Mouse (Mus musculus) olfactory bulb, adult 2 months (tissue): Measurements from ENCODE around the gene Capn5. TPM values are rescaled to one million over a fixed set of nuclear protein-coding genes. Genes with fewer than 3 reads are reported as not detected.

Experiments used
- H3K27ac ChIP-seq: fragments of 200-500 bp; 2 replicates; pipeline ENCODE4 v1.5.1; 2012; ENCODE audit warnings: low read depth, low read length; ENCODE audit not compliant: insufficient read depth
- H3K4me1 ChIP-seq: fragments of 200-500 bp; 2 replicates; pipeline ENCODE4 v1.6.1; 2012; ENCODE audit warnings: low read length; ENCODE audit not compliant: control insufficient read depth, insufficient read depth
- H3K4me3 ChIP-seq: fragments of 200-500 bp; 2 replicates; pipeline ENCODE4 v1.5.1; 2012; ENCODE audit warnings: mild to moderate bottlenecking, low read depth, low read length, moderate library complexity; ENCODE audit not compliant: insufficient read depth
- CTCF ChIP-seq: fragments of 200-500 bp; IDR thresholded peaks from 2 replicates; pipeline ENCODE4 v1.5.1; 2012; ENCODE audit warnings: low read depth, mild to moderate bottlenecking, low read length, moderate library complexity; ENCODE audit not compliant: insufficient read depth
- POLR2A ChIP-seq: fragments of 200-500 bp; IDR thresholded peaks from 2 replicates; pipeline ENCODE4 v1.6.1; 2012; ENCODE audit warnings: mild to moderate bottlenecking, low read depth, low read length, moderate library complexity; ENCODE audit not compliant: insufficient read depth
- WGBS: fragments of 180-500 bp; shearing (Covaris S2); methylation state at CpG from one replicate; pipeline ENCODE4 v1.1.7; 2018; 5-methylcytosine and 5-hydroxymethylcytosine counted together
- polyA plus RNA-seq: library from polyadenylated mRNA; stranded (reverse); fragments of >200 nt; gene quantifications from 2 replicates; pipeline ENCODE4 v1.2.4, GENCODE M21; 2012; ENCODE audit warnings: low replicate concordance; ENCODE audit not compliant: missing spikeins, insufficient read depth, insufficient read length

The Capn5 gene
- polyA plus RNA-seq, 1 experiment, result not detected

DNA sequence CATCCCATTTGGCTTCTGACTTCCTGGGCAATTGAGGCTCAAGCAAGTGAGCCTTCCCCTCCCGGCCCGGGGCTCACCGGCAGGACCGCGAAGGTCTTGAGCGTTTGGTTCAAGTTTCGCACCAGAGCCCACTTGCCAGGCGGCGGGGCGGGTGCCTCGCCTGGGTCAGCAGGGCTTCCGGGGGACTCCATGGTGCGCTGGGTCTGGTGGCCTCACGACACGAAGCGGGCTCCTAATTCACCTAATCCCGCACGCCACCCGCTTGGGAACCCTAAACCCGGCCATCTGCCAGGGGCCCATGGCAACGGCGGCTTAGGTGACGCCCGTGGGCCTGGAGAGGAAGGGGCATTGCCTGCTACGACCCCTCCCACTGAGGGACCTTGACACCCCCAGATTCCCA lies 66.8 kb downstream of the Capn5 start:
- no peak overlapping the region for H3K27ac ChIP-seq
- WGBS, result 11% methylated on average over 25 of the region's 25 CpGs
- TF ChIP-seq CTCF (no peak), POLR2A (no peak)
- peaks cover 8% of the 10 kb centered on the region for H3K4me1 ChIP-seq
- H3K4me3 ChIP-seq, result no peak overlapping the region

DNA sequence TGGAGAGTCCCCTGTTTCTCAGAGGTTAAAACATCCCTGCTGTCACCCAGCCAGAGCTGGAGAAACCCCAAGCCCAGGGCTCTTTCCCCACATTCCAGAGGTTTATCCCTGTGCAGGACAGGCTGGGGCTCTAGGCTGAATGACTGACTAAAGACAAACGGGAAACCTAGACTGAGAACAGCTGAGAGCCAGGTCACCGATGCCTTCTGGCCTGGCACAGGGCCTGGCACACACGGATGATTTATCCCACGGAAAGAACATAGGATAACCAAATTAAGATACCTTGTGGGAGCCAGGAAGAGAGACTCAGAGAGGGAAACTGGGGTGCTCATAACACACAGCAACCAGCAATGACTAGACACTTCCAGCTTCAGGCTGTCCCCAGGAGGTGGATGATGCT lies 68.3 kb downstream of the Capn5 start:
- TF ChIP-seq POLR2A, result no peak
- TF ChIP-seq CTCF, result no peak
- Histone ChIP-seq H3K4me1 (peaks cover 8% of the 10 kb centered on the region), H3K27ac (no peak overlapping the region), H3K4me3 (no peak overlapping the region)
- 79% methylated on average over 4 of the region's 4 CpGs for WGBS

DNA sequence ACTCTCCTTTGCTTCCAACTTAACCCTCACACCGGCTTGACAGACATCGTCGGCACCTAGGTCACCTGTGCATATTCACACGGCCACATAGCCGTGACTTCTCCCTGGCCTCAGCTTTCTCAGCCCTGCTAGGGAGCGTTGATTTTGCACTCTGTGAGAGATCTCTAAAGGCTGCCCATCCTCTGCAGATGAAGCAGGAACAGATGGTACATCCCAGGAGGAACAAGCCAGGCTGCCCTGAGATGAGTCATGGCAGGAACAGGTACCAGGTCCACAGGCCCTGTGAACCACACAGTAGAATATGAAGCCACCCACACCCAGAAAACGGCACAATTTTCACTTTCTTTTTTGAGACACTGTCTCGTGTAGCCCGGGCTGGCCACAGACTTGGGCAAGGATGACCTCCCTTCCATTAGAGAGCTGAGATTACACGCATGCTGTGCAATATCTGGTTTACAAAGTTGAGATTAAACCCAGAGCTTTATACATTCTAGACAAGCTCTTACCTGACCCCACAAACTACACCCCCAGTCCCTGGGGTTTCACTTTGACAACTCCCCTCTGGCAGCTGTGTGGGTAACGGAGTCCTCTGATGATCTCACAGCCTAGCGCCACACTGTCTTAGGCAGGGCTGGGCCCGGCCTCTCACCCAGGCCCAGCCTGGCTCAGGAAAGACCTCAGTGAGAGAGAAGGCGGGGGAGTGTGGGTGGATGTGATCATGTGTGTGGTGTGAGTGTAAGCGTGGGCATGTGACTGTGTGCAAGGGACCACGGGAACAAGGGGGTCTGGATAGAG lies 69.2 kb downstream of the Capn5 start:
- TF ChIP-seq POLR2A (no peak), CTCF (no peak)
- no peak overlapping the region for H3K27ac ChIP-seq
- H3K4me3 ChIP-seq, result no peak overlapping the region
- peaks cover 8% of the 10 kb centered on the region for H3K4me1 ChIP-seq
- 82% methylated on average over 16 of the region's 16 CpGs for WGBS

DNA sequence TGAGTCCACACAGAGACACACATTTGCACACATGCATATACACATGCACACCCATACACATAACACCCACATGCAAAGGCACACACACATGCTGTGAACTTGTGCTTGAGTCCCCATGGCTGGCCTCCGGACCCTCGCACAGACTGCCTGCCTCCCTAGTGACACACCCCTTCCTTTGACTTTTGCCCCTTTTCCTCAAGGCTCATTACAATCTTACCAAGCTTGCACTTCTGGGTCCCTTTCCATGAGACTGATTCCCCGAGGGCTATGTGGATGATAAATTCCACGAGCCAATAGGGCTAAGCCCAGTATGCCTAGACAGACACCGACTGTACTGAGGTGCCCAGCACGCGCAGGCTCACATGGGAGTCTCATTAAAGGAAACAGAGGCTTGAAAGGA lies 71.8 kb downstream of the Capn5 start:
- Histone ChIP-seq H3K4me1 (peaks cover 14% of the 10 kb centered on the region), H3K27ac (no peak overlapping the region), H3K4me3 (no peak overlapping the region)
- 88% methylated on average over 7 of the region's 7 CpGs for WGBS
- TF ChIP-seq CTCF, result no peak
- no peak for TF ChIP-seq POLR2A

DNA sequence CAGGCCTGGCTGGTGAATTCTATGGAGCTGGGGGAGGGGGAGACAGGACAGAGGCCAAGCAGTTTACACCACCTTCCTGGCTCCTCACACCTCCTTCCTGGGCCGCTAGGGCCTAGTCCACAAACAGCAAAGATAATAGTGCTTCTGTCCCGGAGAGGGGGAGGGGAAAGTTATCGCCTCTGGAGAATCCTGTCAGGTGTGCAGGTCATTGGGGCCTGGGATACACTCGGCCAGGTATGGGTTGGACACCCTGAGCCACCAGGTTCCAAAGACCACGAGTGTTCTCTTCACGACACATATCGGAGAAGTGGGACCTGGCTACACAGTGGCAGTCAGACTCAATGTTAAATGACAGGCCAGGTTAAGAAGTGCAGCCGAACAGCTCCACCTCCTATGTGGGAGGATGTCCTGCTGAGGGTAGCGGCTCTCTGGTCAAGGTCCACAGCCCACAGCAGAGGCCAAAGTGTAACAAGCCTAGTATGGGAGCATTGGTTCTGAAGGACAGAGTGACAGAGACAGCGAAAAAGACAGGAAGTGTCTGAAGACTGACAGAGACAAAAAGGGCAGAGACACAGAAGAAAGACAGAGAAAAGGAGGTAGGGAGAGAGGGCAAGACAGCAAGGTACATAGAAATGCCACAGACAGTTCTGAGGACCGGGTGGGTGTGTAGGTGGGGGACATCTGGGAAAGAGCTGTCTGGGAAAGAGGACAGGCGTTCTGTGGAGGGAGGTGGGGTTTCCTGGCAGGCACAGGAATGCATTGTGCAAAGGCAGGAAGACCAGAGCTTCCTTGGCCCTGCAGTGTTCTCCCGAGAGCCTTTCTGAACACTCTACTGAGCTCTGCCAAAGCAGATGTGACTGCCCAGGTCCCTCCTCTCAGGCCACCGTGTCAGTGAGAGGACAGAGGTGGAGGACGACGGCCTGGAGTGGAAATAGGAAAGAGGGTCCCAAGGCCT lies 73.3 kb downstream of the Capn5 start:
- WGBS, result 71% methylated on average over 16 of the region's 16 CpGs
- H3K4me3 ChIP-seq, result no peak overlapping the region
- no peak for TF ChIP-seq POLR2A
- TF ChIP-seq CTCF, result no peak
- peaks cover 11% of the 10 kb centered on the region for H3K4me1 ChIP-seq
- H3K27ac ChIP-seq, result no peak overlapping the region

DNA sequence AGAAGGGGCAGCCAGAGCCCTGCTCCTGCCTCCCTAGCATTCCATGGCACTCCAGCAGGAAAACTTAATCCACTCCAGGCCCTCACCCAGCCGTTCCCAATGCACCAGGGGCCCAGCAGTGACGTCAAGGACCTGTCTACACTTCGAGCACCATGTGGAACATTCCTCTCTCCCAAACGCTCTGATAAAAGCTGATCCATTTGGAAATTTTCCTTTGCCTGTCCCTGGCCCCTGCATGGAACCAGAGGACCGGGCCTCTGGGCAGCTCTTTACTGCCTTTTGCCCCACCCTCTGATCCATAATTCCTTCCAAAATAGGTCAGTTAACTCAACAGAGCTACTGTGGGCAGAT lies 74.2 kb downstream of the Capn5 start:
- TF ChIP-seq POLR2A (no peak), CTCF (no peak)
- H3K27ac ChIP-seq, result no peak overlapping the region
- WGBS, result 79% methylated on average over 5 of the region's 5 CpGs
- peaks cover 8% of the 10 kb centered on the region for H3K4me1 ChIP-seq
- no peak overlapping the region for H3K4me3 ChIP-seq

GRCm38 (mm10) chr7:98103002-98103941 lies 74.8 kb downstream of the Capn5 start:
- peak overlapping the region; percentile 32 for H3K4me3 ChIP-seq
- TF ChIP-seq CTCF (peak; percentile 38; the same call in 1 of the 2 replicates), POLR2A (no peak)
- 0 out of 2 replicates have a peak overlapping the region, but pooled peaks have one; percentile 17 for H3K27ac ChIP-seq
- peaks cover 8% of the 10 kb centered on the region for H3K4me1 ChIP-seq
- WGBS, result 6% methylated on average over 26 of the region's 26 CpGs

- Histone ChIP-seq H3K4me1 (peaks cover 8% of the 10 kb centered on the region), H3K27ac (no peak overlapping the region), H3K4me3 (no peak overlapping the region)
- TF ChIP-seq POLR2A, result no peak
- TF ChIP-seq CTCF, result no peak
- WGBS, result 94% methylated on average over 11 of the region's 11 CpGs
These were observed 75.6 kb downstream of the Capn5 start for GRCm38 (mm10) chr7:98102488-98102887.

DNA sequence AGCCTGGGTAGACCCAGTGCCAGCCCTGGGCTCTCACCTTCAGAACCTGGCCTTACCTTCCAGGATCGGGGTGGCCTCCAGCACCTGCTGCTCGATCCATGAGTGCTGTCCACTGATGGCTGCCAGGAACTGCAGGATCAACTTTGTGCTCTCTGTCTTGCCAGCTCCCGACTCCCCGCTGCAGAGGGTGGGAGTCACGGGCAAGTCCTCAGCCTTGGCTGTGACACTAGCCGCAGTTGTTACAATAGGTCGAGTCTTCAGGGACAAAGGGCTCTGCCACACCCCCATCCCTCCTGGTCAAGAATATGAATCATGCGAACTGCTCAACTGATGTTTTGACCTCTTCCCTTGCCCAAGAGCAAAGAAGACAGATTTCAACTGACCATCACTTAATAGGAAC lies 80.5 kb downstream of the Capn5 start:
- no peak overlapping the region for H3K27ac ChIP-seq
- no peak for TF ChIP-seq POLR2A
- TF ChIP-seq CTCF, result no peak
- WGBS, result 92% methylated on average over 8 of the region's 8 CpGs
- no peak overlapping the region for H3K4me3 ChIP-seq
- peaks cover 5% of the 10 kb centered on the region for H3K4me1 ChIP-seq
